Mouse (Mus musculus): ENCODE measurements around the gene Car11.

Gene Car11

DNA sequence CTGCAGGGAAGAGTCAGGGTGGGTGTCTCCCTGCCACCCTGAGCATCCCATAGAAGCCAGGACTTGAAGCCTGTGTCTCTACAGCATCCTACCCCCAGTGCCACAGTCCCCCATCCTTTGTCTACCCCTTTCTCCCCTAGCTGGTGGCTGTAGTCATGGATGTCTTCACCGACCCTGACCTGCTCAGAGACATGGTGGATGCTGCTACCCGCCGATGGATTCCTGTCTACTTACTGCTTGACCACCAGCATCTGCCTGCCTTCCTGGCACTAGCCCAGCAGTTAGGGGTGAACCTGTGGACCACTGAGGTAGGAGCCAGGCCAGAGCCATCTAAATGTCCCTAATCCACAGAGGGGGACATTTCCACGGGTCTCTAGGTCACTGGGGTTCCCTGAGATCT lies 23.7 kb downstream of the Car11 start:
- DNase-seq (ENCODE audit: low read depth, low spot score): no peak

DNA sequence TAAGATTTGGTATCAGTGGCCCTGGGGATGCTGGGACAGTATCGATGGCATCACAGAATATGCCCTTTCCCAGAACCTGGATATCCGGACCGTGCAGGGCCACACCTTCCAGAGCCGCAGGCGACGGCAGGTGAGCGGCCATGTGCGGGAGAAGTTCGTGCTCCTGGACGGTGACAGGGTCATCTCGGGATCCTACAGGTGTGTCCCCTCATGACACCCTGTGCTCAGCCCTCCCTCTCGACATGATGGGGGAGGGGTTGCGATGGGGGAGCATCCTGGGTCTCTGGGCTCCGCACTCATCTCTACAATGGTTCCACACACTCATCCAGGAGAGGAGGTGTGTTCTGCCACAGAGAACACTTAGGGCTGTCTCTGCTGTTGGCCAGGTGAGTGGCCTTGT lies 24.1 kb downstream of the Car11 start:
- no peak for DNase-seq (ENCODE audit: low read depth, low spot score)

DNA sequence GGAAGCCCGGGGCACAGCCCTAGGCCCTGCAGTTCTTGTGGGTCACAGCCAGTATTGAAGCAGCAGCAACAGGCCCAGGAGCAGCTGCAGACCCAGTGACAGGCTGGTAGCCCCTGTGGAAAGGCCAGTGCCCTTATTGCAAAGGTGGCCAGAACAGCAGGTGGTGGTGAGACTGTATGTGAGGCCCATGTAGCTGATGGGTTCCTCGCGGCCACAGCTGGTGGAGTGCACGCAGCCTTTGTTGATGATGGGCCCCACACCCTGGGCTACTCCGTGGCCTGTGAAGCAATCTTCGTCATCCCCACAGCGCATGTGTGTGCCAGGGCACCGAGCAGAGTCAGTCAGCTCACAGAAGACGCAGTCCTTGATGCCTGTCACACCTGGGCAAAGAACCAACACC lies 25.5 kb downstream of the Car11 start:
- no peak for DNase-seq (ENCODE audit: low read depth, low spot score)

DNA sequence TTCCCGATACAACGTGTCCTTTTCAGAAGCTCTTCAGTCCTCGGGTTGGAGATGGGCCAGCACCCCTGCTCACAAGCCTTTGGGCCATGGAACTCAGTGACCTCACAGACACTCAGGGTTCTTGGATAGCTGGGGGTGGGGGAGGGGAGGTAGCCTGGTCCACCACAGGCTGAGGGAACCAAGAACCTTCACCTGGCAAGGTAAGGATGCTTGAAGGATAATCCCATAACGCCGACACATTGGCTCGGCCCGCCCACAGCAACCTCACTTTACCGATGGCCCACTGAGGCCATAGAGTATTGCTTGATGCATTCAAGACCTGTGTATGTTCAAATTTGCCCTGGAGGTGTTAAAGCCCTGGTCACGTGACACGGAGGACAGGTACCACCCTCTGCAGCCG lies 26.1 kb downstream of the Car11 start, which contains the start of gene Spaca4:
Spaca4 (minus strand) TSS at position 101 of the 400 bp plus-strand sequence.
- DNase-seq (ENCODE audit: low read depth, low spot score): no peak

DNA sequence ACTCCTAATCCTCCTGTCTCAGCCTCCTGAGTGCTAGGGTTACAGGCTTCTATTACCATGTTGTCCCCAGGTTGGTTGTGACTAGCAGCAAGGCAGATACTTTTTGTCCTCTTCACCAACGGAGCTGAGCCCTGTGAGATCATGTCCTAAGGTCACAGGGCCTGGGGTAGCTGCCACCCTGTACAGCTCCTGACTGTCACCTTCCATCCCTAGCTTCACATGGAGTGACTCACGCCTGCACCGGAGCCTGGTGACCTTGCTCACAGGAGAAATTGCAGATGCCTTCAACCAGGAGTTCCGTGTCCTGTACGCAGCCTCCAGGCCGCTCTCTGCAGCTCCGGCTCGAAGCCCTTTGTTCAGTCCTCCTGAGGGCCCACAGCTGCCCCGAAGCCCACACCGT lies 26.8 kb downstream of the Car11 start:
- DNase-seq (ENCODE audit: low read depth, low spot score): no peak

DNA sequence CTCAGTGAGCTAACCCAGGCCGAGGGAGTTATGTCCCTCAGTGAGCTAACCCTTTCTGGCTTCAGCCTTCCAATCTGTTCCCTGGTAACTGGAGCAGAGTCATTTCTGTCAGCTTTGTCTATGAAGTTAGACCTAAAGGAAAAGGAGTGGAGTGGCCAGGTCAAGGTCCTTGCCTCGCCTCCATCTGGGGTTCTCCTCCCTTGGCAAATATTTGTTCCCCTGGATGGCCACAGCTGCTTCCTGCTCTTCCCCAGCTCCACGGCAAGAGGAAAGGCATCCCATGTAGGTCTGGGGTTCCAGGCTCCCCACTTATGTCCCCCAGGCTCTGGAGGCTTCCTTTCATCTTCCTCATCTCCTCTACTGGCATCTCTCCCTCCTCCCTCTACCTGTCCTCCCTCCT lies 28.0 kb downstream of the Car11 start:
- DNase-seq (ENCODE audit: low read depth, low spot score): no peak

DNA sequence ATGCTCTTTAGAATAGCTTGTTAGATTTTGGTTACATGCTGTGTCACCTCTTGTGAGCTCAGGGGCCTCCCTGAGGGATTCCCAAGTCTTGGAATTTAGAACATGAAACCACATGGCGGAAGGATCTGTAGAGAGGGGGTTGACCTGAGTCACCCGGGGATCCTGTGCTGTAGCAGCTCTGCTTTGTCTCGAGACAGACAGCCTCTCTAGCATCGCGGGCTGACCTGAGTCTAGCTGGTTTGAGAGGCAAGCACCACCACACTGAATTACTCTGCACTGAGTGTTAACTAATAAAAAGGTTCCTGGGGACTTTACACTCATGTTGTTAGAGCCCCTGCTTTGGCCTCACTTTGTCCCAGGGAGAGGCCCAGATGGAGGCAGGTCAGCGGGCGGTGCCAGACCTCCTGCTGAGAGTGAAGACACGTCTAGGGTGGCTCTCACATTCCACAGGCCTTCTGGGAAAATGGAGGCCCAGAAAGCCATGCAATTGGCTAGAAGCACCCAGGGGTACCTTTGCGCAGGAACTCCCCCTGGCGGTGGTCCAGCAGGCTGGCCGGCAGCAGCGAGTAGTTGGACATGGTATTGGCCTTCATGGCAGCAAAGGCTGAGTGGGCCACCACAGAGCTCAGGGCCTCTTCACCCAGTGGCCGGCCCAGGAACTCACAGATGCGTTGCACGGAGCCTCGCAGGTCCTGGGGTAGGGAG lies 31.2 kb downstream of the Car11 start:
- DNase-seq (ENCODE audit: low read depth, low spot score): no peak

DNA sequence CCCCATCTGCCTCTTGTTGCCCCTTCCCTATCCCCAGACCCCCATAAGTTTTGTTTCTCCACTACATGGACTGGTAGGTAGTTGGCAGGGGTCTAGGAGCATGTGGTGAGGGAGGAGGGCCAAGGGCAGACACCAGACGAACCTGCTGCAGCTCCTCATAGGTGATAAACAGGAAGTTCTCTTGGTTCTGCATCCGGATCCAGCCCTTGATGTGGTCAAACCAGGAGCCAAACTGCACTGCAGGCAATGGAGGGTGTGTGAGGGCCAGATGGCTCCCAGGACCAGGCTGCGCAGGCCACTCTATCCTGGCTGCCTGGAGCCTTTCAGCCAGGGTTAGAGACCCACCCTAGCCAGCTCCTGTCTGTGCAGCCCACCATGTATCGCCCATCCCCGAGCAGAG lies 33.8 kb downstream of the Car11 start:
- no peak for DNase-seq (ENCODE audit: low read depth, low spot score)

DNA sequence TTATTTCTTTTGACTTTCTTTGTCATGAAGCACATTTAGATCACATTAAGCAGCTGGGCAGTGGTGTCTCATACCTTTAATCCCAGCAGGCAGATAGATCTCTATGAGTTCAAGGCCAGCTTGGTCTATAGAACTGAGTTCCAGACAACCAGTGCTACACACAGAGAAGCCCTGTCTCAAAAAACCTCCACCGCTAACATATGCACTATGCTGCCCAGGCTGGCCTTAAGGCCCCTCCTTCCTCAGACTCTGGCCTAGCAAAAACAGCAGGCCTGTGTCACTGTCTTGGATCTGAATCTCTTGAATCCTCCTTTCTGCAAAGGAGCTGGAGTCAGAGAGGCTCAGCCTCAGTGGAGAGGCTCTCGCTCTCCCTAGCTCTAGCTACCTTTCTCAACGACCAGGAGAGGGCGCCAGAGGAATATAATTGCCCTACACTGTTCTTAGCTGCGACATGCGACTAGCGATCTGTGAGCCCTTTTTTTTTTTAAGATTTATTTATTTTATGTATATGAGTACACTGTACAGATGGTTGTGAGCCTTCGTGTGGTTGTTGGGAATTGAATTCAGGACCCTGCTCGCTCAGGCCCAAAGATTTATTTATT lies 39.6 kb downstream of the Car11 start:
- peak; percentile 89 for DNase-seq (ENCODE audit: low read depth, low spot score)

DNA sequence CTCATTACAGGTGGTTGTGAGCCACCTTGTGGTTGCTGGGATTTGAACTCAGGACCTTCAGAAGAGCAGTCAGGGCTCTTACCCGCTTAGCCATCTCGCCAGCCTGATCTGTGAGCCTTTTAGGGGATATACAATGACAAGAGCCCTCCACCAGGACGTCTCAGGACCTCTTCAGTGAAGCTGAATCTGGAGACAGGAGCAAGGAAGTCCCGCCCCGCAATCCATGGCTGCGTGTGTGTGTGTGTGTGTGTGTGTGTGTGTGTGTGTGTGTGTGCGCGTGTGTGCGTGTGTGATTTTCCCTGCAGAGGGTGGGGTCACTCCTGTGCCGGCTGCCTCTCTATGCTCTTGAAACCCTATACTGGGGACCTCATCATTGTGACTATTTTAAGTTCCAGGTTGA lies 40.2 kb downstream of the Car11 start:
- no peak for DNase-seq (ENCODE audit: low read depth, low spot score)

DNA sequence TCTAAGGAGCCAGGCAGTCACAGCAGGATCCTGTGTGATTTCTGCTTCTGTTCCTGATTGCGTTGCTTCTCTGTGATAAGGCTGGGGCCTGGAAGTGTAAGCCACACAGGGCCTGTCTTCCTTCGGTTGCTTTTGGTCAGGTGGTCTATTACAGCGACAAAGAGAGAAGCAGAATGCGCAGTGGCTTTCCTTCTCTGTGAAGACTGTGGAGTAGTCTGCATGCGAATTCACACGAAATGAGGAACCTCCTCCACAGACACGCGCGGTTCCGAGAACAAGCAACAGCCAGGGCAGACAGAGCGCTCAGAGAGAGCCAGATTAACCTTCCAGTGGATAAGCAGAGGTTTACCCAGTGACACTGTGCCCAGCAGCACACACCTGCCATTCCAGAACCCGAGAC lies 41.7 kb downstream of the Car11 start:
- no peak for DNase-seq (ENCODE audit: low read depth, low spot score)

DNA sequence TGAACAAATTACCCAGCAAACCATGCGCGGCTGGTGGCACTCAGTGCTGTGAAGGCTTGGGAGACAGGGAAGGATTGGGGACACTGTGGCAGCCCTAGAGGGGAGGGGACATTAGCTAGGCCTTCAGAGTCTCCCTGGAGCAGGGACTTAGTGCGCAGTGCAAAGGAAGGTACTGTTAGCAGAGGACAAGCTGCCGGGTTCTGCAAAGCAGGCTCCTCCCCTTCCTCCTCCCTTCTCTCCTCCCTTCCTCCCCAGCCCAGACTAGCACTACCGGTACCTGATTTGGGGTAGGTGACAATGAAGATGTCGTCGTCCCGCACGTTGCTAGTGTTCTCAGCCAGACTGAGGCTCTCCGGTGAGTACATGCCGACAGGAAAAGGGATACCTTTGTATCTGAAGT lies 42.1 kb downstream of the Car11 start:
- DNase-seq (ENCODE audit: low read depth, low spot score): no peak

DNA sequence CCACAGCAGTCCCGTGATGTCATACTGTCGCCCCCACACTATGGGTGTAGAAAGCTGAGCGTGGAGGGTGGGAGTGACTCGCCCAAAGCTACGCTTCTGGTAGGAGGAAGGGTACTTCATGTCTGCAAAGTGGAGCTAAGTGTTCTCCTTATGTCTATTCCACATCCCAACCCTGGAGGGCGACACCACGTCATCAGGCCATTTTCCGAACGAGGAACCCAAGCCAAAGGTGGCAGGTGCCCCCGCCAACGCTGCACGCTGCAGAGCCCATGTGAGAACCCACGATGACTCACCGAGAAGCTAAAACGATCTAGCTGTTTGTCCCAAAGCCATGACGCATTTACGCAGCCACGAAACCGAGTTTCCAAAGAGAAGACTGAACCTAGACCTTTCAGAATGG lies 42.7 kb downstream of the Car11 start:
- DNase-seq (ENCODE audit: low read depth, low spot score): no peak

DNA sequence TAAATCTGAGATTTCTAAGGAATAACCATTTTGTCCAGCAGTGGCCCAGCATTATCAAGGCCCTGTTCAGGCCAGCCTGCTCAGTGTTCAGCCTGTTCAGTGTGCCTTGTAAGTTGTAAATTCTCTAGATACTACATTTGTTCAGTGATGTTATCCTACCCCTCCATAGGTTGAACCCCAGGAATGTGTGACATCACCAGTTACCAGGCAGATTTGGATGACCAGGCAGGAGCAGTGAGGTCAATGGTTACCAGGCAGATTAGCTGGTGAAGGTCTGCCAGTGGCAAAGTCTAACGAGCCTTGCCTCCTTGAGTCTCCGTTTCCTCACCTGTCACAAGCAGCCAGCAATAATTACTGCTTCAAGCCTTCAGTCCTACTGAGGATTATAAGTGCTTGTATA lies 44.7 kb downstream of the Car11 start:
- peak; percentile 72 for DNase-seq (ENCODE audit: low read depth, low spot score)

DNA sequence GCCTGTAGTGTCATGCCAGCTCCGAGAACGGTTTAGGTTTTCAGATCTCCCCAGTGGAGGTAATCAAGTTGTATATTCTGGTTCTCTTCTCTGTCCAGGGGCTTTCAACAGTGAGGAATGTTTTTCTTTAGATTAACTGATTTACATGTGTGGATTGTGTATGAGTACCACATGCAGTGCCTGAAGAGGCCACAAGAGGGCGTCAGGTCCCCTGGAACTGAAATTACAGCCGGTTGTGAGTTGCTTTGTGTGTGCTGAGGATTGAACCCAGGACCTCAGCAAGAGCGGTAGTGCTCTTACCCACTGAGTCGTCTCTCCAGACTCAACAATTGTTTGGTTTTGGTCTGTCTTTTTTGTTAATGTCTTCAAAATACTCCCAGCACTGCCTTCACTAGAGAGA lies 46.9 kb downstream of the Car11 start:
- no peak for DNase-seq (ENCODE audit: low read depth, low spot score)

DNA sequence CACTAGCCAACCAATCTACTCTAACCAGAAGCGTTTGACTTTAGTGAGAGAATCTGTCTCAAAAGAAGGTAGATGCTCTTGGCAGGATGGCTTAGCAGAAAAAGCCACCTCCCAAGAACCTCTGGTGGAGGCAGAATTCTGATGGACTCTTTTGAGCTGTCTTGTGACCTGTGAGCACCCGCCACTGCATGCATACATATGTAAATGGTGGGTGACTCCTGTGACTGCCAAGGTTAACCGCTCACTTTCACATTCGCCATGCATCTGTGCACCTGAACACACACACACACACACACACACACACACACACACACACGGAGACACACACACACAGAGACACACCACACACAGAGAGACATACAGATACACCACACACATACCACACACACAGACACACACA lies 47.8 kb downstream of the Car11 start:
- DNase-seq (ENCODE audit: low read depth, low spot score): no peak

DNA sequence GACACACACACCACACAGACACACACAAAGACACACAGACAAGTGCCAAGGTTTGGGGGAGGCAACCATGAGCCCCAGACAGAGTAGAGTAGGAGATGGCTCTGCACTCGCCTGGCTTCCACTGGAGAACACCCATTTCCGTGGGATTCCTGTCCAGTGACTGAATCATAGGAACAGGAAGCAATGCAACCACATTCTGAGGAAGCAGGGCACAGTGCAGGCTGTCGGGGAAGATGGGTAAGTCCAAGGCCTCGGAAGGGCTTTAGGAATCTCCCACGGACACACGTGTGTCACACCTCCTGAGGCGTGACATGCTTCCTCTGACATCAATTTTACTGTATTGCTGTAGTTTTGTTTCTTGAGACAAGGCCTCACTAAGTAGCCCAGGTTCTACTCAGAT lies 48.5 kb downstream of the Car11 start:
- no peak for DNase-seq (ENCODE audit: low read depth, low spot score)

DNA sequence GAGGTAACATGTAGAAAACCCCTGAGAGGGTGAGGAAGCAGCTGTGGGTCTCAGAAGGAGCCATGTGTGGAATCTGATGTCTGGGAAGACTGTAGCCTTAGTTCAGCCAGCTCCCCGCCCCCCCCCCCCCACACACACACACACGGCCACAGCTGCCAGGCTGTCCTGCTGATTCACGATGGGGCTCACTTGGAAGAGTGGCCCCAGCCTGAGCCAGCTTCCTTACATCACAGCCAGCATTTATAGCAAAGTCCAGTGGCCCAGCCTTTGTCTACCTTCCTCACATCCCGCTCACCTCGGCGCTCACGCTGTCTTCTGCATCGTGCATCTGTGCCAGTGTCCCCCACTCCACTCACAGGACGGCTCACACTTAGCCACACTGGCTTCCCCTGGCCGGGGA lies 49.8 kb downstream of the Car11 start:
- DNase-seq (ENCODE audit: low read depth, low spot score): no peak

DNA sequence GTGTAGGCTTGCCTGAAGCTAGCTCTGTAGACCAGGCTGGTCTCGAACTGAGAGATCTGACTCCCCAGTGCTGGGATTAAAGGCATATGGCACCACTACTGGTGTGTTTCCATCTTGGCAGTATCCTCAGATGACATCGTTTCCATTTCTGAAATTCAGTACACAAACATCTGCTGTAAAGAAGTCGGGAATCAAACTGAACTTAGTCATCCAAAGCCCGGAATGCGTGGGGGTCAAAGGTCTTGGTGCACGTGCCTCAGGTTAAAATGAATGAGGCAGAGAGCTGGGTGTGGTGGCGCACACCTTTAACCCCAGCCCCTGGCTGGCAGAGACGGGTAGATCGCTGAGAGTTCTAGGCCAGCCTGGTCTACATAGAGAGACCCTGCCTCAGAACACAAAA lies 50.5 kb downstream of the Car11 start:
- DNase-seq (ENCODE audit: low read depth, low spot score): no peak
